Comparison of ENCODE assay signal across 10 mouse cellular contexts in the genomic region with DNA sequence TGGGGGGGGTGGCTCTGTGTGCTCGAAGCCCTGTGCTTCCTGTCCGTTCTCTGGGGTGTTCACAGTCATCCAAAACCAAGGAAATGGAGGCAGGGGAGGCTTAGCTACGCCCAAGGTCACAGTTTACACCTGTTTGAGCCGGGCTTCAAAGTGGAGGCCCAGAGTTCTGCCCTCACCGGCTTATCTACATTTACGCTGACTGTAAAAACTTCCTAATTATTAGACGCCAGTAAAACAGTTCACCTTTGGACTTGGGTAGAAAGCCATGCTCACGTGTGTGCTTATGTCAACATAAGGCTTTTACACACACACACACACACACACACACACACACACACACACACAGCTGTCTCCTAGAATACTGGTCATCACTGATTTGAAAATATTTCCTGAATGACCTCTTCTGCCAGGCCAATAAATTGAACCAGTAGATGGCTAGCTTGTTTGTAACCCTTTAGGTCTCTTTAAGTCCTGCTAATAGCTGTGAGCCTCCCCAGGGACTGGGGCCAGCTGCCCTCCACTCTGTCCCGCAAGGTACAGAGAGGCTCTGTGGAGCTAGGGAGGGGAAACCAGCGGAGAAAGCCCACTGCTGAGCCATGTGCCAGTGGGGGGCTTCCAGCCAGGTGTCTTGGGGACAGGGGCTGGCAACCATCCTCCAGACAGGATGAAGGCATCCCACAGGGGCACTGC.
A peak's percentile ranks its signal among the peaks of the same experiment; 100 is the strongest.
DNase-seq lines count a peak whose midpoint lies in the region; ATAC-seq and TF ChIP-seq lines count a peak whose summit lies in the region.
"Had no signal": no experiment of that assay in that cellular context is flagged by ENCODE, and none has a peak within 500 bp of the region (broad histone marks: within the 10 kb centered on the region; RNA-seq: fewer than 3 reads in every experiment).

No protein-coding gene starts in this region.

- H3K9me3 ChIP-seq in hindbrain, embryonic 11.5 days (ENCODE audit: control insufficient read depth, low read length), result no peaks in the 10 kb centered on the region
- no peaks in the 10 kb centered on the region for H3K9me3 ChIP-seq in hindbrain, embryonic 14.5 days (ENCODE audit: control insufficient read depth, low read length)
- no peaks in the 10 kb centered on the region for H3K9me3 ChIP-seq in intestine, embryonic 15.5 days
- H3K9me3 ChIP-seq in liver, postnatal 0 days (ENCODE audit: low read length), result no peaks in the 10 kb centered on the region

- no peaks in the 10 kb centered on the region for H3K36me3 ChIP-seq in hindbrain, embryonic 11.5 days (ENCODE audit: control insufficient read depth, insufficient read depth, low read length)
- no peaks in the 10 kb centered on the region for H3K36me3 ChIP-seq in hindbrain, embryonic 14.5 days (replicated peaks; ENCODE audit: control insufficient read depth, insufficient read depth)
- H3K36me3 ChIP-seq in intestine, embryonic 15.5 days, result no peaks in the 10 kb centered on the region
- no peaks in the 10 kb centered on the region for H3K36me3 ChIP-seq in liver, postnatal 0 days (replicated peaks; ENCODE audit: insufficient read depth, low read length)

- H3K4me3 ChIP-seq in hindbrain, embryonic 11.5 days (ENCODE audit: low read depth, low read length), result no peak overlapping the region
- no peak overlapping the region for H3K4me3 ChIP-seq in hindbrain, embryonic 14.5 days (replicated peaks; ENCODE audit: low read length)
- no peak overlapping the region for H3K4me3 ChIP-seq in brown adipose tissue, adult 24 weeks (ENCODE audit: insufficient read depth, low read depth, low read length)
- H3K4me3 ChIP-seq in intestine, embryonic 15.5 days (replicated peaks), result 0 out of 2 replicates have a peak overlapping the region, but pooled peaks have one; percentile 10
- H3K4me3 ChIP-seq in liver, postnatal 0 days (ENCODE audit: low read depth, low read length), result peak overlapping the region; percentile 7; the same call in 1 of the 2 replicates

- no peak for TF ChIP-seq CTCF in liver, postnatal 0 days (IDR thresholded peaks at IDR 0.05; ENCODE audit: low read depth)

- peaks cover 9% of the 10 kb centered on the region for H3K4me1 ChIP-seq in hindbrain, embryonic 11.5 days (replicated peaks; ENCODE audit: control insufficient read depth, insufficient read depth, low read length)
- H3K4me1 ChIP-seq in hindbrain, embryonic 14.5 days (replicated peaks; ENCODE audit: control insufficient read depth, insufficient read depth, low read length), result peaks cover 48% of the 10 kb centered on the region
- peaks cover 30% of the 10 kb centered on the region for H3K4me1 ChIP-seq in brown adipose tissue, adult 24 weeks (ENCODE audit: control insufficient read depth, insufficient read depth, insufficient read length, low read length)
- H3K4me1 ChIP-seq in intestine, embryonic 15.5 days (replicated peaks), result peaks cover 65% of the 10 kb centered on the region
- H3K4me1 ChIP-seq in liver, postnatal 0 days (ENCODE audit: insufficient read depth), result peaks cover 77% of the 10 kb centered on the region

- H3K9ac ChIP-seq in hindbrain, embryonic 11.5 days (ENCODE audit: low read depth, low read length), result no peak overlapping the region
- no peak overlapping the region for H3K9ac ChIP-seq in hindbrain, embryonic 14.5 days
- peak overlapping the region; percentile 29; the same call in 1 of the 2 replicates for H3K9ac ChIP-seq in intestine, embryonic 15.5 days
- peak overlapping the region; percentile 63 for H3K9ac ChIP-seq in liver, postnatal 0 days (replicated peaks)

- no peak overlapping the region for H3K4me2 ChIP-seq in hindbrain, embryonic 11.5 days (replicated peaks; ENCODE audit: low read depth, low read length)
- no peak overlapping the region for H3K4me2 ChIP-seq in hindbrain, embryonic 14.5 days (replicated peaks)
- peak overlapping the region; percentile 62 for H3K4me2 ChIP-seq in intestine, embryonic 15.5 days (replicated peaks)
- peak overlapping the region; percentile 61 for H3K4me2 ChIP-seq in liver, postnatal 0 days (ENCODE audit: low read depth, low read length)

- H3K27ac ChIP-seq in hindbrain, embryonic 11.5 days (ENCODE audit: low read depth, low read length), result peak overlapping the region; percentile 30; the same call in 1 of the 2 replicates
- H3K27ac ChIP-seq in hindbrain, embryonic 14.5 days, result no peak overlapping the region
- 0 out of 2 replicates have a peak overlapping the region, but pooled peaks have one; percentile 1 for H3K27ac ChIP-seq in brown adipose tissue, adult 24 weeks (replicated peaks; ENCODE audit: low read depth, low read length)
- peak overlapping the region; percentile 96 for H3K27ac ChIP-seq in intestine, embryonic 15.5 days
- H3K27ac ChIP-seq in liver, postnatal 0 days (ENCODE audit: low read depth), result peak overlapping the region; percentile 97

- intact Hi-C loops in left cerebral cortex, postnatal 14 days (cut with DNase I), result loop anchor here (5.0 kb wide), 1 partner anchor 77 kb away; a partner anchor contains a TSS

- ATAC-seq in hindbrain, embryonic 11.5 days (ENCODE audit: low FRiP score), result no peak; the same call in 1 of the 2 replicates
- ATAC-seq in hindbrain, embryonic 14.5 days (ENCODE audit: low FRiP score), result no peak
- ATAC-seq in intestine, embryonic 15.5 days, result peak; percentile 77
- ATAC-seq in liver, postnatal 0 days, result peak; percentile 54

- peak; percentile 34 for DNase-seq in hindbrain, embryonic 11.5 days (ENCODE audit: low spot score)
- DNase-seq in hindbrain, embryonic 14.5 days (ENCODE audit: low spot score), result no peak
- peak; percentile 40 for DNase-seq in liver, postnatal 0 days
- DNase-seq in adipocyte (ENCODE audit: low spot score), result no peak
- DNase-seq in right cerebral cortex, postnatal 10 days (ENCODE audit: low spot score in 2 of 2), result no peak
- DNase-seq in left cerebral cortex, postnatal 14 days (ENCODE audit: low spot score in 2 of 2), result no peak
- DNase-seq: cerebellum, postnatal 14 days; heart, postnatal 14 days had no signal

- WGBS in hindbrain, embryonic 11.5 days, result 60% methylated on average over 10 of the region's 10 CpGs
- WGBS in hindbrain, embryonic 14.5 days, result 71% methylated on average over 10 of the region's 10 CpGs
- WGBS in intestine, embryonic 15.5 days, result 41% methylated on average over 10 of the region's 10 CpGs
- 31% methylated on average over 10 of the region's 10 CpGs for WGBS in liver, postnatal 0 days (ENCODE audit: insufficient replicate concordance)

- no peaks in the 10 kb centered on the region for H3K27me3 ChIP-seq in hindbrain, embryonic 11.5 days (ENCODE audit: control insufficient read depth, insufficient read depth, low read length)
- no peaks in the 10 kb centered on the region for H3K27me3 ChIP-seq in hindbrain, embryonic 14.5 days (ENCODE audit: control insufficient read depth, insufficient read depth, low read length)
- no peaks in the 10 kb centered on the region for H3K27me3 ChIP-seq in intestine, embryonic 15.5 days (replicated peaks)
- H3K27me3 ChIP-seq in liver, postnatal 0 days (ENCODE audit: insufficient read depth, low read length), result no peaks in the 10 kb centered on the region

- TF ChIP-seq EP300 in liver, postnatal 0 days (IDR thresholded peaks at IDR 0.05; ENCODE audit: low read depth), result peak; percentile 13; the same call in 1 of the 2 replicates

Comparison
In these comparisons a context has a peak if more than half of its experiments do, and no peak if none do; other contexts are left out.
1. DNase-seq: peak in hindbrain, embryonic 11.5 days (single experiment) and liver, postnatal 0 days (single experiment); none in hindbrain, embryonic 14.5 days (single experiment), adipocyte (single experiment), right cerebral cortex, postnatal 10 days (0 of 2) and left cerebral cortex, postnatal 14 days (0 of 2).
2. ATAC-seq: peak in intestine, embryonic 15.5 days (single experiment) and liver, postnatal 0 days (single experiment); none in hindbrain, embryonic 11.5 days (single experiment) and hindbrain, embryonic 14.5 days (single experiment).
3. H3K4me2 ChIP-seq: peak in intestine, embryonic 15.5 days (single experiment) and liver, postnatal 0 days (single experiment); none in hindbrain, embryonic 11.5 days (single experiment) and hindbrain, embryonic 14.5 days (single experiment).
4. H3K4me3 ChIP-seq: peak in intestine, embryonic 15.5 days (single experiment) and liver, postnatal 0 days (single experiment); none in hindbrain, embryonic 11.5 days (single experiment), hindbrain, embryonic 14.5 days (single experiment) and brown adipose tissue, adult 24 weeks (single experiment).
5. H3K9ac ChIP-seq: peak in intestine, embryonic 15.5 days (single experiment) and liver, postnatal 0 days (single experiment); none in hindbrain, embryonic 11.5 days (single experiment) and hindbrain, embryonic 14.5 days (single experiment).